Mouse (Mus musculus): ENCODE results near the gene Eif3k. TPM values are rescaled to one million over a fixed set of nuclear protein-coding genes. Genes with fewer than 3 reads are reported as not detected.
"Not testable (repeated sequence)": the region's sequence is repeated elsewhere in the genome, so short reads cannot be mapped to it uniquely, and the experiment has no call there.

Eif3k gene
- total RNA-seq, 2 experiments from 2014 or later = 116 to 137 TPM

- no peak for DNase-seq
Measured at GRCm38 (mm10) chr7:28985207-28985606, 3.5 kb upstream of the Eif3k start.

- no peak for DNase-seq
Measured at GRCm38 (mm10) chr7:28984452-28984851, 2.8 kb upstream of the Eif3k start.

- DNase-seq = no peak
Measured at GRCm38 (mm10) chr7:28983849-28984248, 2.2 kb upstream of the Eif3k start.

DNA sequence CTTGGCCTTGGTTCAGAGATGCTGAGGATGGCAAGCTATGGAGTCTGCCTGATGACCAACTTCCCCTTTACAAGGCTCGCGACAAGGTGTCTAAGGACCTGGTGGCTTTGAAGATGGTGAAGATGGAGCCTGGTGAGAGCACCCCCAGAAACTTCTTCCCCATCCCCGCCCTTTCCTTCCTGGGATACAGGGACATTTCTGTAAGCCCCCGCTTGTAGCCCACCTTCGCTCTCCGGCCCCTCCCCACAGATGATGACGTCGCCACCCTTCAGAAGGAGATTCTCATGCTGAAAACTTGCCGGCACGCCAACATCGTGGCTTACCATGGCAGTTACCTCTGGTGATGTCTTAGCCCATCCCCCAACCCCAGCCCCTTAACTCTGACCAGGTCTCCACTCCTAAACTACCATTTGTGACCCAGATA, 1.5 kb upstream of the Eif3k start:
- DNase-seq = no peak

- DNase-seq = peak; percentile 45
Measured at GRCm38 (mm10) chr7:28982274-28983013, 780 bp upstream of the Eif3k start.

DNA sequence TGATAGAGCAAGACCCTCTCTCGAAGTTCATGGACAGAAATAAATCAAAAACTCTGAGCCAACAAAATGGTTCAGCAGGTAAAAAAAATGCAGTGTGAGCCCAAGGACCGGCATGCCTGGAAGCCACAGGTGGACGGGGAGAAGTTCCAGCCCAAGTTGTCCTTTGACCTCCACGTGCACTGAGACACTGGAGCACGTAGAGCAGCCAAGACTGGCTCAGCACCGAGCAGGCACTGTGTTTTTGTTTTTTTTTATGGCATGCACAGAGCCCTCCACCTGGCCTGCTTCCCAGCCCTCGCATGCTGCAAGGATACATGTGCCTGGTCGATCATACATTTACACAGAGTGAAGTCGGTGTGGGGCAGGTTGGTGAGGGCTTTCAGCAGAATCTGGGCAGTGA, 4.1 kb downstream of the Eif3k start:
- DNase-seq = no peak

DNA sequence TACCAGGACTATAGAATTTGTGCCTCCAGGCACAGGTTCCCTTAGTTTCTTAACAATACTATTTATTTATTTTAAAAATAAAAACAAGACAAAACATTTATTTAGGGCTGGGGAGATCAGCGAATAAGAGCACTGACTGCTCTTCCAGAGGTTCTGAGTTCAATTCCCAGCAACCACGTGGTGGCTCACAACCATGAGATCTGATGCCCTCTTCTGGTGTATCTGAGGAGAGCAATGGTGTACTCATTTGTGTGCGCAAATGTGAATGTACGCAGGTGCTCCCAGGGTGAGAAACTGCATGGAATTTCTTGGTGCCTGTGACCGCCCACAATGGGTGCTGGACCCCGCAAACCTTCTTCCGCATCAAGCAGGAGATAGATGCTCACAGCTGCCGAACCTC, 8.6 kb downstream of the Eif3k start:
- no peak for DNase-seq

- DNase-seq = peak; percentile 50
Measured at GRCm38 (mm10) chr7:28972542-28972985, 9.1 kb downstream of the Eif3k start.

GRCm38 (mm10) chr7:28971770-28972269, 9.8 kb downstream of the Eif3k start:
- no peak for DNase-seq

DNA sequence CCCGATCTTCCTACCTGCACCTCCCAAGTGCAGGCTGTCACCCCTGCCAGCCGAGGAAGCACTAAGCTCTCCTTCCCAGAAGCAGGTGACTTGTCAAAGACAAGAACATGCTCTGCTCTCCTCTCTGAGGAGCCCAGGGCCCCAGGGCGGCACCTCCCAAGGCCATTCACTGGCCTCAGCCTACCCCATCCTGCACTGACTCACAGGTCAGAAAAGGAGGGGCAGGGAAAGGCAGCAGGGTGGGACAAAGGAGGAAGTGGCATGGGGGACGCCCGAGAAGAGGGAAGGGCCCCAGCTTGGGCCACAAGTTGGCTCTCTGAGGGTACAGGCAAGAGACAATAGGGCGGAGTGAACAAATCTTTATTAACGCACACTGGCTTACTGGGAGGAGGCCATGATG, 10.6 kb downstream of the Eif3k start:
- no peak for DNase-seq

DNA sequence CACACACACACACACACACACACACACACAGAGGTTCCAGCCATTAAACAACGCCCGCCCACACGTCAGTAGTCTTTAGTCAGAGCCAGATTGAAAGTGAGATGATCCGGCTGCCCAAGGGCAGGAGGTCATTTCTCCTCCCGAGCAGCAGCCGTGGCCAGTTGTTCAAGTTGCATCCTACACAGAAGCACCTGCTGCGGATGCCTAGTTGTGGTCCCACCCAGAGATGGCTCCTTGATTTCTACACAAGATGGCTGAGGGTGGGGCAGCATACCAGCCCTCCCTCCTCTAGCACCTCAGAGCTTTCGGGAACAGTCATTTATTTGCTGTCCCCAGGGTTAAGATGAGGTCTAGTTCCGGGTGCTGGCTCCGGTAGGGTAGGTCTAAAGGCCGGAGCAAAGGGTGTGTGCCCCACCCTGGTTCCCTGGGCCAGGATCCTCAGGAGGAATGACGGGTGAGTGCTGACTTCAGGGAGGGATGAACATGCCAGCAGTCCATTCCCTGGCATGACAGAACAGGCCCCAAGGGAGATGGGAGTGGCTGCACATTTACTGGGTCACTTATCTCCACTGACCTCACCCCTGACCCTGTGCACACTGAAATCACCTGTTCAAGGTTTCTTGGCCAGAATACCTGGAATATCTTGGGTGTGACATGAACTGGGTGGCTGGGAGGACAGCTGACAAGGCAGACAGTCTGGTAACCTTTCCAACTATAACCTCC, 11.8 kb downstream of the Eif3k start:
- DNase-seq = peak; percentile 63

- no peak for DNase-seq
Measured at GRCm38 (mm10) chr7:28969271-28969670, 12.4 kb downstream of the Eif3k start.

- DNase-seq = not testable (repeated sequence)
Measured at GRCm38 (mm10) chr7:28968120-28968519, 13.5 kb downstream of the Eif3k start.

DNA sequence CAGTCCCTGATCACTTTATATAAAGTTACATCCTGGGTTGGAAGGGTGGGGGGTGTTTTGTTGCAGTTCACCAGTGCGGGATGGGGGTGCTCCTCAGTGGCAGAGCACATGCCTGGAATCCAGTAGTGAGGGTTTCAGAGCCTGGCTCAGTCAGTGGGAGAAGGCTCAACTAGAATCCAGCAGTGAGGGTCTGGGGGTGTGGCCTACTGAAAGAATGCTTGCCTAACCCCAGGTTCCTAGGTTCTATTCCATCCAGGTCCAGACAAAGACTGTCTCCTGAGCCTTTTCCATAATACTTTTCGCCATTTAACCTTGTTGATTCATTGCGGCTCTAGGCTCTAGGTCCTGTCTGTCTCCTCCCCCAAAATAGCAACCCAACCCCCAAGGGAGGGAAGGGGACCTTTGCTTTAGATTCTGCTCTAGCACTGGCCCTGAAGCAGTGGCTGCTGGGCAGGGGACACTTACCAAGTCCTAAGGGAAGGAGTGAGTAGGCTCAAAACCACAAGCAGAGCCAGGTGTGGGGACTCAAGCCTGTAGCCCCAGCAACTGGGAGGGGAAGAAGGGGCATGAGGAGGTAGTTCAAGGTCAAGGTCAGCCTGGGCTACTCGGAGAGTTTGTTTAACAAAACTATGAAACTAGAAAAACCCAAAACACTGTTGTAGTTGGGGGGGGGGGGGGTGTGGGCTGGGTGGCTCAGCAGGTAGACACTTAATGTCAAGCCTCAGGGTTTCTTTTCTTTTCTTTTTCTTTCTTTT, 14.7 kb downstream of the Eif3k start:
- DNase-seq = no peak

- DNase-seq = no peak
Measured at GRCm38 (mm10) chr7:28966181-28966580, 15.5 kb downstream of the Eif3k start.

DNA sequence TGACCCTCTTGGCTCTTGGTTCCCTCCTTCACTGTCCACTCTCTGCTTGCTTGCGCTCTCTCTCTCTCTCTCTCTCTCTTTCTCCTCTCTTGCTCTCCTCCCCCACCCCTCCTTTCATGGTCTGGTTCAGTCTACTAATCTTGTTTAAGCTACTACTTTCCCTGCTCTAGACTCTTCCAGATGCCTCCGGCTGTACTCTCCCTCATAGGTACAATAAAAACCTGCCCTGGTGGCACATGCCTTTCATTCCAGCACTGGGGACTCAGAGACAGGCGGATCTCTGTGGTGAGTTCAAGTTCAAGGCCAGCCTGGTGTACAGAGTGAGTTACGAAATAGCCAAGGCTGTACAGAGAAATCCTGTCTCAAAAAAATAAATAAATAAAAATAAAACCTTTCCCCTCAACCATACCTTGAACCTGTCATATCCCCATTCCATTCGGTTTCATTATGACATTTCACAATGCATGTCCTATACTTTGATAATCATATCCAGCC, 16.3 kb downstream of the Eif3k start:
- DNase-seq = no peak

DNA sequence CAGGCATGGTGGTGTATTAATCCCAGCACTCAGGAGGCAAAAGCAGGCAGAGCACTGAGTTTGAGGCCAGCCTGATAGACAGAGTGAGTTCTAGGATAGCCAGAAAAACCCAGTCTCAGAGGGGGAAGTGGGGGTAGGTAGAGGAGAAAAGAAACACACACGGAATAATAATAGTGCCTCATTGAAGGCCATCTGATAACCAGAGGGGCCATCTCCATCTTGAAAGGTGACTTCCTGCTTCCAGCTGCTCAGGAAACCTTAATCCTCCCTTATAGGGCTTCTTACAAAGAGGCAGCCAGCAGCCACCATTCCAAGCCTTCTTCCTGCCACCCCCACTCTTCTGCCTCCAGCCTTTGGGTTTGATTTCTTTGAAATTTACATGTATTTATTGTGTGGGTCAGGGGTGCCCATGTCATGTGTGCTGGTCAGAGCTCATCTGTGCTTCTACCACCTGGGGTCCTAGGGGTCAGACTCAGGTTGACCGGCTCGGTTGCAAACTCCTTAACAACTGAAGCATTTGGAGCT, 18.2 kb downstream of the Eif3k start:
- no peak for DNase-seq

DNA sequence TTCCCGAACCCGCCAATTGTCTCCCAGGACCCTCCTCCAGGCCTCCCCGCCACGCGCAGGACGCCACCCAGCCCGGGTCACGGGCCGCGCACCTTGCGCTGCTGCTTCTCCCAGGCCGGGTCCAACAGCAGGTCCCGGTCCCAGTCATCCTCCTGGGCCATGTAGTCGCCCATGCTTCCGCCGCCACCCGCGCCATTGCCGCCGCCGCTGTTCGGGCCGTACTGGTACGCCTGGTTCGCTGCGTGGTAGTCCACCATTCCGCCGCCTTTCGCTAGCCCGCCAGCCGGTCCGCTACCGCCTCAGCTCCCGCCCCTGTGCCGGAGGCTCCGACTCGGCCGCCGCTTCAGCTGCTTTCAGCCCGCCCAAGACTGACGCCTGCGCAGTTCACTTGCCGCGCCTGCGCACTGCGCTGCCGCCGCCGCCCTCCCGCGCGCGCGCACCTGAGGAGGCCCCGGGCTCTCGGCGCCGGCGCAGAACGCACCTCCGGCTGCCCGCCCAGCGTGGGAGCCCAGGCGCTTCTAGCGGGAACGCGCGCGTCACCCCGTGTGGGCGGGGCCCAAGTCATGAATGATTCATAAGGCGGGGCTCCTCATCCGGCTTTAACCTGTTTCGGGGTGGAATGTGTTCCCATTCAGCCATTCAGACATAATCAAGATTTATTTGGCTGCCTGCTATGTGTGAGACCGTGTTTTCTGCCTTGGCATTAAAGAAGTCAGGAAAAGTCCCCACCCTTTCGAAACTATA, 19.6 kb downstream of the Eif3k start, which contains the start of gene Actn4:
Gene Actn4 (minus strand): TSS at position 414 of the 744 bp plus-strand sequence.
- peak; percentile 98 for DNase-seq

- no peak for DNase-seq
Measured at GRCm38 (mm10) chr7:28961584-28961926, 20.1 kb downstream of the Eif3k start.

GRCm38 (mm10) chr7:28960354-28961046, 21.2 kb downstream of the Eif3k start:
- no peak for DNase-seq

DNA sequence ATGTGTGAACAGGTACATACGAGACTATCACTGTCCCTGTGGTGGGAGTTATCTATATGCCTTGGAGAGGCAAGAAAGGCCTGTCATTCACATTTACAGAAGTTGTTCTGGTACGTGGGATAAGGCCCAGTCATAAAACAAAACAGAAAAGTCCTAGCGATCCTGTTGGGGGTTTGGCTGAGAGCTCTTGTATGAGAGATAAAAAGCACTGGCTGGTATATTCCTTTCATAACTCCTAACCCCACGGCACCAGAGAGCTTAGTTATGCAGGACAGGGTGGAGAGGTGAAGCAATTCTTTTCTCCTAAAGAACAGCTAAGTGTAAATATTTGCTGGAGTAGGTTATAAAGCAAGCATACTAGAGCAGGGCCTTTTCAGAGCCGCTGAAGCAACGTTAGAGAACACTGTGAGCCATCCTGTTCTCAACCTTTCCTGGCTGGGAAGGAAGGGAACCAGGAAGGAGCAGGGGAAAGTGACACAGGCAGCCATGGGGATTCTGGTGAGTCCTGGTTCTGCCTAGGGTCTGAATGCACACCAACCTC, 22.1 kb downstream of the Eif3k start:
- no peak for DNase-seq
